Mouse (Mus musculus) erythroblast, embryonic 14.5 days (primary cell): ENCODE measurements around the gene Abca13.

Experiments
- GATA1 ChIP-seq: IDR thresholded peaks from 2 replicates; pipeline ENCODE4 v1.6.1; 2012; ENCODE audit warnings: low read length, inconsistent platforms, mixed read lengths
- TAL1 ChIP-seq: IDR thresholded peaks from 3 replicates; pipeline ENCODE4 v1.6.1; 2012; ENCODE audit warnings: low read length, inconsistent platforms, mixed read lengths

GRCm38 (mm10) chr11:9622888-9623287, 431.1 kb downstream of the Abca13 start:
- TF ChIP-seq GATA1 (no peak), TAL1 (no peak)
